Mouse (Mus musculus) heart, embryonic 11.5 days (tissue): Measurements from ENCODE around the gene Dennd5b. TPM values are rescaled to one million over a fixed set of nuclear protein-coding genes. Genes with fewer than 3 reads are reported as not detected.

ENCODE experiments used
- ATAC-seq: fragments of 200-750 bp; cut with Nextera tagmentation; replicated peaks from 2 replicates; pipeline ENCODE4 v1.8.0; 2017; ENCODE audit warnings: moderate library complexity; ENCODE audit not compliant: insufficient number of reproducible peaks, low FRiP score, low TSS enrichment
- H3K27ac ChIP-seq: fragments of 300-500 bp; sonication (generic); 2 replicates; pipeline ENCODE4 v1.5.1; 2014; ENCODE audit warnings: mild to moderate bottlenecking, low read depth, low read length
- H3K27me3 ChIP-seq: fragments of 300-500 bp; sonication (generic); 2 replicates; pipeline ENCODE4 v1.6.1; 2014; ENCODE audit warnings: mild to moderate bottlenecking, low read length, mixed read lengths; ENCODE audit not compliant: control insufficient read depth, insufficient read depth
- H3K36me3 ChIP-seq: fragments of 300-500 bp; sonication (generic); 2 replicates; pipeline ENCODE4 v1.6.1; 2014; ENCODE audit warnings: mild to moderate bottlenecking, low read length, moderate library complexity, mixed read lengths; ENCODE audit not compliant: control insufficient read depth, insufficient read depth
- H3K4me1 ChIP-seq: fragments of 300-500 bp; sonication (generic); 2 replicates; pipeline ENCODE4 v1.6.1; 2014; ENCODE audit warnings: low read length; ENCODE audit not compliant: control insufficient read depth, insufficient read depth
- H3K4me2 ChIP-seq: fragments of 300-500 bp; sonication (generic); 2 replicates; pipeline ENCODE4 v1.6.1; 2014; ENCODE audit warnings: mild to moderate bottlenecking, moderate library complexity
- H3K4me3 ChIP-seq: fragments of 300-500 bp; sonication (generic); 2 replicates; pipeline ENCODE4 v1.5.1; 2014; ENCODE audit warnings: low read depth, low read length
- H3K9ac ChIP-seq: fragments of 300-500 bp; sonication (generic); 2 replicates; pipeline ENCODE4 v1.6.1; 2014; ENCODE audit warnings: mild to moderate bottlenecking, low read depth, low read length, moderate library complexity
- H3K9me3 ChIP-seq: fragments of 300-500 bp; sonication (generic); replicated peaks from 2 replicates; pipeline ENCODE4 v1.6.1; 2016; ENCODE audit warnings: low read length; ENCODE audit not compliant: control insufficient read depth
- WGBS: fragments of 180-500 bp; shearing (Covaris S2); extraction: QIAGEN DNeasy Blood & Tissue Kit; methylation state at CpG from one replicate; pipeline ENCODE4 v1.1.7; 2014; ENCODE audit not compliant: insufficient replicate concordance; 5-methylcytosine and 5-hydroxymethylcytosine counted together
- polyA plus RNA-seq: library from polyadenylated mRNA; unstranded; fragments of >200 nt; fragmentation: Nextera tagmentation; extraction: Ambion mirVana; gene quantifications from 2 replicates; pipeline ENCODE4 v1.2.1, GENCODE M21; 2014

Dennd5b gene
- polyA plus RNA-seq, 1 experiment from 2014 or later, result 11.1 TPM

DNA sequence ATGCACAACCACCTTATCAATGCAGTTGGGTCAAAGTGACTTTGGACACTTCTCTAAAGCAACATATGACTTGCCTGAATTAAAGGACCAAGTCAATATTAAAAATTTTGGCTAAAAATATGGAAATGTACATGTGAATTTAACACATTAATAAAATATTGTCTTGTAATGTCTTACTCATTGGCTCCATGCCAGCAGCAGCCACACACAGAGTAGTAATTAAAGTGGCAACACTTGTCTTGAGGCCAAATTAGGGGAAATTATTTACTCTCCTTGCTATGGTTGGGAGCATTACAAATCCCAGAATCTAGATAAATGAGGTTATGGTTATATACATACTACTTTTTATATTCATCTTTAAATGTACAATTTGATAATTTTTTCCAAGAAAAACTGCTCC, 15.5 kb upstream of the Dennd5b start:
- Histone ChIP-seq H3K36me3 (no peaks in the 10 kb centered on the region), H3K27me3 (no peaks in the 10 kb centered on the region), H3K9me3 (no peaks in the 10 kb centered on the region), H3K27ac (no peak overlapping the region), H3K4me1 (no peaks in the 10 kb centered on the region), H3K9ac (no peak overlapping the region), H3K4me3 (no peak overlapping the region), H3K4me2 (no peak overlapping the region)
- no peak for ATAC-seq

DNA sequence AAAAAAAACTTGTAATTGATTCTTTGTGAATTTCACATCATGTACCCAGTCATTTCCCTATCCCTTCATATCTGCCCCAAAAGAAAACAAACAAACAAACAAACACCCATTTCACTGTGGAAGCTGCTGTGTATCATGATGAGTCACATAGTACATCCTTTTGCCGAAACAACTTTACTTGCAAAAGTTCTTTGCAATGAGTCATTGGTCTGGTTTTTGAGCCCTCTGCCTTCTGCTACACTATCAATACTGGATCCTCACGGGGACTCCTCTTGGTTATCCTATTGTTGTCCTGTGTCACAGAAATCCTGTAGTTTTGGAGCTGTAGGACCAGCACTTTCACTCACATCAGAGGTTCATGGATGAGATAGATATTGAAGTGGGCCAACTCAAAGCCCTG, 7.4 kb upstream of the Dennd5b start:
- Histone ChIP-seq H3K4me2 (no peak overlapping the region), H3K27ac (no peak overlapping the region), H3K9ac (no peak overlapping the region), H3K9me3 (no peaks in the 10 kb centered on the region), H3K4me1 (no peaks in the 10 kb centered on the region), H3K27me3 (no peaks in the 10 kb centered on the region), H3K4me3 (no peak overlapping the region), H3K36me3 (no peaks in the 10 kb centered on the region)
- WGBS, result 67% methylated on average over 2 of the region's 2 CpGs
- ATAC-seq, result no peak

DNA sequence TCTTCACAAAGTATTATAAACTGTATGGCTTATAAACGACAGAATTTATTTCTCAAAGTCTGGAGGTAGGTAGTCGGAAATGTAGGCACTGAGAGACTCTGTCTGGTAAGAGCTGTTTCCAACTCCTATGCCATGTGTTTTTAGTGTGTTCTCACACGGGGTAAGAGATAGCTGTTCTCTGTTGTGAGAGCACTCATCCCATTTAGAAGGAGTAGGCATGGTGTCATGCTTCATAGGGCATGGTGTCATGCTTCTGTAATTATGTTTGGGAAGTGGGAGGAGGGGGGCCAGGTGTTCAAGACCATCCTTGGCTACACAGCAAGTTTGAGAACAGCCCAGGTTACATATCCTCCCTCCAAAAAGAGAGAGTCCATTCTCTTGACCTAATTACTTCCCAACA, 6.1 kb upstream of the Dennd5b start:
- 63% methylated on average over 3 of the region's 3 CpGs for WGBS
- Histone ChIP-seq H3K9me3 (no peaks in the 10 kb centered on the region), H3K36me3 (no peaks in the 10 kb centered on the region), H3K4me2 (no peak overlapping the region), H3K4me1 (no peaks in the 10 kb centered on the region), H3K4me3 (no peak overlapping the region), H3K9ac (no peak overlapping the region), H3K27me3 (no peaks in the 10 kb centered on the region), H3K27ac (no peak overlapping the region)
- ATAC-seq, result no peak

DNA sequence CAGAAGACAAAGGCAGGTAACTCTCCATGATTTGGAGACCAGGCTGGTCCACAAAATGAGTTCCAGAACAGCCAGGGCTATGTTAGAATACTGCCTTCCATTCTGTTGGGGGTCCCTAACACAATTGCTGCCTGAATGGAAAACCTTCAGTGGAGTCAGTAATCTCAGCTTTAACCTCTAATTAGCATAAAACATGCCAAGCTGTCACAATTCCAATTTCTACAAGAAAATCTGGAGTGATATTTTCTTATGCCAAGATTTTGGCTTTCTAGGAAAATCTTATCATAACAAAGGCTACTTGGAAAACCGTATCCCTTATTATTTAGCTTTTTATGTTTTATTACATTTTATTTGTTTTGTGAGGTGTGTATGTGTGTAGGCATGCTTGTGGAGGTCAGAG, 2.0 kb upstream of the Dennd5b start:
- H3K4me2 ChIP-seq, result no peak overlapping the region
- H3K4me3 ChIP-seq, result no peak overlapping the region
- no peaks in the 10 kb centered on the region for H3K36me3 ChIP-seq
- no peaks in the 10 kb centered on the region for H3K27me3 ChIP-seq
- H3K4me1 ChIP-seq, result no peaks in the 10 kb centered on the region
- no peak overlapping the region for H3K9ac ChIP-seq
- WGBS, result 78% methylated on average over 1 of the region's 1 CpGs
- ATAC-seq, result no peak
- no peaks in the 10 kb centered on the region for H3K9me3 ChIP-seq
- no peak overlapping the region for H3K27ac ChIP-seq

DNA sequence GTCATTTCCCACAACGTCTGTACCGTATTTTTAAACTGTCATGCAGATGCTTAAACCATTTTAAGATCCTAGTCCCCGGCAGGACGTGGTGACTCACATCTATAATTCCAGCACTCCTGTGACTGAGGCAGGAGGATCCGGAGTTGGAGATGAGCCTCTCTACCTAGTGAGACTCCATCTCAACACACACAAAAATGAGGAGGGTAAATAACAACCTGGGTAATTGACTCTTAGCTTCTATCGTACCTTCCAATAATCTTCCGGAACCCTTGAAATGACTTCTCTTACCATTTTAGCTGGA, 413 bp upstream of the Dennd5b start:
- no peaks in the 10 kb centered on the region for H3K9me3 ChIP-seq
- H3K27me3 ChIP-seq, result no peaks in the 10 kb centered on the region
- no peak for ATAC-seq

DNA sequence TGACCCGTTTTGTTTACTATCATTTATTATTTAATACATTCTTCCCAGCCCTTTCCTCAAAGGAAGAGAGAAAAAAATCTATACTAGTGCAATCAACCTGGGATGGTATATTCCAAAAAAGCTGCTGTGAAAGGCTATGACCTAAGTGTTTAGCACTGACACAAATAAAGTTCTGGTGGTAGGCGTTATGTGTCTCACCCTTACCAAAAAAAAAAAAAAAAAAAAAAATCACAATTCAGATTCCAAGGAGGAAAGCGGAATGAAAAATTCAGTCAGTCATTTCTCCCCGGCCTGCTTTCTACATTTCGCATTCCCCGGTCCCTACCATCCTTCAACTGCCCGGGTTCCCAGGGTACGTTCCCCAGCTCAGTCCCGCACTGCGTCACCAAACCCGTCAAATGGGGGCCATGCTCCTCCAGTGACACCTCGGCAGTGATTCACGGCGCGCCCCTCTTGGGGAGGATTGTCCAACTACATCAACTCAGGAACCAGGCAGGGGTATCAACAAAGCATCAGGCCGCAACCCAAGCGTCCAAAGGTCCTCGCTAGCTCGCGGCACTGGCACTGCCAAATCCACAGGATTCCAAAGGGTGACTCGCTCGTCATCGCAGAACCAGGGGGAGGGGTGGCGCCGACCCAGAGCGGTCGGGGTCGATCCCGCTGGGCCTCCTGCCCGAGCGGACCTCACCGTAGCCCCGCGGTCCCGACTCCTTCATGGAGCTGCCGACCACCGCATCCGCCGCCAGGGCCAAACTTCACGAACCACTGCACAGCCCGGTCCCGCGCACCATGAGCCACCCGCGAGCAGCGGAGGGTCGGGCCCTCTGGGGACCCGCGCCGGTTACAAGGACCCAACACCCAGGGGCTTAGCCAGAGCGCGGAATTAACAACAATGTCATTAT, 1.1 kb downstream of the Dennd5b start:
- peak overlapping the region; percentile 85 for H3K27ac ChIP-seq
- H3K4me3 ChIP-seq, result peak overlapping the region; percentile 70
- H3K4me2 ChIP-seq, result peak overlapping the region; percentile 80
- 1% methylated on average over 52 of the region's 52 CpGs for WGBS
- no peaks in the 10 kb centered on the region for H3K27me3 ChIP-seq
- no peaks in the 10 kb centered on the region for H3K4me1 ChIP-seq
- peak overlapping the region; percentile 85 for H3K9ac ChIP-seq
- no peaks in the 10 kb centered on the region for H3K36me3 ChIP-seq
- ATAC-seq, result peak; percentile 34; the same call in 1 of the 2 replicates
- H3K9me3 ChIP-seq, result no peaks in the 10 kb centered on the region

More for the DNA sequence above, 413 bp upstream of the Dennd5b start:
- 11% methylated on average over 7 of the region's 7 CpGs for WGBS
- Histone ChIP-seq H3K9ac (peak overlapping the region; percentile 85; the same call in 1 of the 2 replicates), H3K4me1 (no peaks in the 10 kb centered on the region), H3K4me3 (peak overlapping the region; percentile 70), H3K4me2 (peak overlapping the region; percentile 80), H3K36me3 (no peaks in the 10 kb centered on the region), H3K27ac (peak overlapping the region; percentile 85)

DNA sequence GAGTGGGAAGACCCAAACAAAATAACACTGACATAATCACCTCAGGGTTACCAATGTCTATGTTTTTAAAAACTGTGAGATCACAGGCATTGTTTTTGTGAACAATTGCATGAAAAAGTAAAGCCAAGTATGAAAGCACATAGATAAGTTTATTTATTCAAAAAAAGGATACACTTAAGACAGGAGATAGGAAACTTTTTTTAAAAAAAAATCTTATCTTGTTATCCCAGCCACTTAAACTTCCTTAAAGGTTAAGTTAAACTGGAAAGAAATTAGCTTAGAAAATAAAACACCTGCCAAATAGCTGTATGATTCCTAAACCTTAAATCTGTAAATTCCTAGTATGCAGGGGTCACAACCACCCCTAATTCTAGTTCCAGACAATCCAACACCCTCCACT, 2.5 kb downstream of the Dennd5b start:
- H3K27me3 ChIP-seq, result no peaks in the 10 kb centered on the region
- no peak overlapping the region for H3K9ac ChIP-seq
- H3K4me3 ChIP-seq, result no peak overlapping the region
- ATAC-seq, result no peak
- peaks cover 4% of the 10 kb centered on the region; the same call in 1 of the 2 replicates for H3K4me1 ChIP-seq
- no peak overlapping the region for H3K4me2 ChIP-seq
- H3K27ac ChIP-seq, result no peak overlapping the region
- H3K36me3 ChIP-seq, result no peaks in the 10 kb centered on the region
- no peaks in the 10 kb centered on the region for H3K9me3 ChIP-seq

DNA sequence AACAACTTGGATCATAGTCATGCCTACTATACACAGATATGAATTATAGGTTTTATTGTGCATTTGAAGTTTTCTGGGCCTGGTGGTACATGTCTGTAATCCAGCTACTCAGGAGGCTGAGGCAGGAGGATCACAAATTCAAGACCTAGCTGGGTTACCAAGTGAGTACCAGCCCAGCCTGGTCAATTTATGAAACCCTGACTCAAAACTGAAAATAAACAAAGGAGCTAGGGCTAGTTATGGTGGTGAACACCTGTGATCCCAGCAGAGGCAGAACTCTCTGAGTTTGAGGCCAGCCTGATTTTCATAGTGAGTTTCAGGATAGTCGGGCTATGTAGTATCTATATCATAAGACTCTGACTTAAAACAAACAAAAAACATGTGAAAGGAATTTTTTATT, 4.2 kb downstream of the Dennd5b start:
- ATAC-seq, result no peak
- H3K9ac ChIP-seq, result no peak overlapping the region
- peaks cover 4% of the 10 kb centered on the region for H3K4me1 ChIP-seq
- H3K4me3 ChIP-seq, result no peak overlapping the region
- no peaks in the 10 kb centered on the region for H3K27me3 ChIP-seq
- H3K4me2 ChIP-seq, result no peak overlapping the region
- no peak overlapping the region for H3K27ac ChIP-seq
- WGBS, result 83% methylated on average over 1 of the region's 1 CpGs
- no peaks in the 10 kb centered on the region for H3K9me3 ChIP-seq
- H3K36me3 ChIP-seq, result no peaks in the 10 kb centered on the region

DNA sequence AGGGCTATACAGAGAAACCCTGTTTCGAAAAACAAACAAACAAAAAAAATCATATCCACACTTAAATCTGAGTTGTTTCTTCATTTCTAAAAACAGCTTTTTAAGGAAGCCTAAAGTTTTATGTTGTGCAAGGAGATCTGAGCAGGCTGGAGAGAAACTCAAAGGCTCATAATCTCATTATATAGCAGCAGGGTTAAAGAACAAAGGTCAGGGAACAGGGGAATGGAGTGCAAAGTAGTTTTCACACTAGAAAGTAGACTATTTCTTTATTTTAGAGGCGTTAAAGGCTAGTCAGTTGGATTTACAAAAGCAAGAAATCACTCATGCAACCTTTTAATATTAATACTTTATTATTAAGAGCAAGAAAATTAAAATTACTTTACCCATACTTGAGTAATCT, 5.2 kb downstream of the Dennd5b start:
- no peaks in the 10 kb centered on the region for H3K9me3 ChIP-seq
- H3K4me1 ChIP-seq, result peaks cover 4% of the 10 kb centered on the region
- H3K27me3 ChIP-seq, result no peaks in the 10 kb centered on the region
- H3K4me3 ChIP-seq, result no peak overlapping the region
- ATAC-seq, result no peak
- WGBS, result 77% methylated on average over 2 of the region's 2 CpGs
- H3K36me3 ChIP-seq, result no peaks in the 10 kb centered on the region
- H3K9ac ChIP-seq, result no peak overlapping the region
- no peak overlapping the region for H3K27ac ChIP-seq
- H3K4me2 ChIP-seq, result no peak overlapping the region
